Comparison of ENCODE assay signal across 16 mouse cellular contexts in the genomic region with DNA sequence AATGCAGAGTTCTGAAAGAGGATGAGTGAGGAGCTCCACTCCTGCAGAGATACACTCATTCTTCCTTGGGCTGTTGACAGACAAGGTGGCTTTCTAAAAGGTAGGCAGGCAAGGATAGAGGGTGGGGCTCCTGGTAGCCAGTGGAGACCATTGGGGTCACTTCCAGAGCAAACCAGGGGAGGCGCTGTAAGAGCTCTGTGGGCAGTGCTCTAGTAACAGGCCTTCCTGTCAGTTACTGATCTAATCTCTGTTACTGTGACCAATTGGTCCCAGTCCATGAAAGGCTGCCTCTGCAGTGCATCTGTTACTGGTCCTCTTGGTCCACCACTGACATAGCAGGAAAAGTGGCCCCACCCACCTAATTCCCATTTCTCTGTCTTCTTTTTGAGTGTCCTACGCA.
DNase-seq lines count a peak whose midpoint lies in the region; ATAC-seq and TF ChIP-seq lines count a peak whose summit lies in the region.
"Had no signal": no experiment of that assay in that cellular context is flagged by ENCODE, and none has a peak within 500 bp of the region (broad histone marks: within the 10 kb centered on the region; RNA-seq: fewer than 3 reads in every experiment).

No protein-coding gene starts in this region.

- no peak for TF ChIP-seq CTCF in bone marrow macrophage, adult 2 months (IDR thresholded peaks at IDR 0.05; ENCODE audit: low read depth, low read length)

- DNase-seq in forebrain, embryonic 11.5 days (ENCODE audit: low spot score): peak; percentile 47
- peak; percentile 65 for DNase-seq in 416B (ENCODE audit: low read depth)
- no peak for DNase-seq in left cerebral cortex, postnatal 4 days
- DNase-seq in right cerebral cortex, postnatal 25 days: no peak
- no peak for DNase-seq in kidney, adult 11 months
- DNase-seq: cerebellum, adult 2 months; kidney, adult 18-20 months had no signal

- WGBS in forebrain, embryonic 11.5 days: 88% methylated on average over 2 of the region's 2 CpGs
- 79% methylated on average over 2 of the region's 2 CpGs for WGBS in forebrain, embryonic 15.5 days
- 96% methylated on average over 2 of the region's 2 CpGs for WGBS in intestine, embryonic 16.5 days

- intact Hi-C loops in left cerebral cortex, postnatal 4 days (cut with DNase I): no loop called here

- H3K4me3 ChIP-seq in forebrain, embryonic 11.5 days (ENCODE audit: low read depth, low read length): no peak overlapping the region
- no peak overlapping the region for H3K4me3 ChIP-seq in forebrain, embryonic 15.5 days
- no peak overlapping the region for H3K4me3 ChIP-seq in bone marrow macrophage, adult 2 months (ENCODE audit: insufficient read depth, low read length)
- no peak overlapping the region for H3K4me3 ChIP-seq in intestine, embryonic 16.5 days (ENCODE audit: low read length)
- H3K4me3 ChIP-seq: forebrain, embryonic 13.5 days; heart, embryonic 15.5 days; hindbrain, embryonic 12.5 days; liver, embryonic 15.5 days; neural tube, embryonic 13.5 days had no signal

- no peaks in the 10 kb centered on the region for H3K27me3 ChIP-seq in forebrain, embryonic 11.5 days (ENCODE audit: control insufficient read depth, insufficient read depth, low read length)
- H3K27me3 ChIP-seq in forebrain, embryonic 15.5 days: no peaks in the 10 kb centered on the region
- H3K27me3 ChIP-seq in intestine, embryonic 16.5 days (replicated peaks; ENCODE audit: control insufficient read depth, insufficient read depth, low read length): no peaks in the 10 kb centered on the region
- H3K27me3 ChIP-seq: forebrain, embryonic 13.5 days; heart, embryonic 15.5 days; hindbrain, embryonic 12.5 days; liver, embryonic 15.5 days; Patski had no signal

- ATAC-seq in forebrain, embryonic 11.5 days (replicated peaks; ENCODE audit: low FRiP score): no peak
- ATAC-seq in forebrain, embryonic 15.5 days (replicated peaks): no peak
- ATAC-seq in intestine, embryonic 16.5 days: no peak
- ATAC-seq: forebrain, embryonic 13.5 days; Patski had no signal

- H3K9ac ChIP-seq in forebrain, embryonic 11.5 days (ENCODE audit: low read length): no peak overlapping the region
- H3K9ac ChIP-seq in forebrain, embryonic 15.5 days (replicated peaks): no peak overlapping the region
- H3K9ac ChIP-seq in intestine, embryonic 16.5 days (ENCODE audit: low read depth, low read length): no peak overlapping the region
- H3K9ac ChIP-seq: forebrain, embryonic 13.5 days; heart, embryonic 15.5 days; hindbrain, embryonic 12.5 days; liver, embryonic 15.5 days; neural tube, embryonic 13.5 days had no signal

- no peak overlapping the region for H3K4me2 ChIP-seq in forebrain, embryonic 11.5 days (ENCODE audit: low read depth, low read length, severe bottlenecking)
- no peak overlapping the region for H3K4me2 ChIP-seq in forebrain, embryonic 15.5 days (replicated peaks)
- no peak overlapping the region for H3K4me2 ChIP-seq in intestine, embryonic 16.5 days (ENCODE audit: low read depth, low read length)
- H3K4me2 ChIP-seq: forebrain, embryonic 13.5 days; heart, embryonic 15.5 days; hindbrain, embryonic 12.5 days; liver, embryonic 15.5 days; neural tube, embryonic 13.5 days had no signal

- no peaks in the 10 kb centered on the region for H3K36me3 ChIP-seq in forebrain, embryonic 11.5 days (ENCODE audit: control insufficient read depth, insufficient read depth, low read length)
- no peaks in the 10 kb centered on the region for H3K36me3 ChIP-seq in forebrain, embryonic 15.5 days
- no peaks in the 10 kb centered on the region for H3K36me3 ChIP-seq in intestine, embryonic 16.5 days (ENCODE audit: control insufficient read depth, insufficient read depth, low read length)
- H3K36me3 ChIP-seq: heart, embryonic 15.5 days; hindbrain, embryonic 12.5 days; liver, embryonic 15.5 days; neural tube, embryonic 13.5 days had no signal

- no peaks in the 10 kb centered on the region for H3K4me1 ChIP-seq in forebrain, embryonic 11.5 days (replicated peaks; ENCODE audit: control insufficient read depth, insufficient read depth, low read length)
- H3K4me1 ChIP-seq in forebrain, embryonic 15.5 days: no peaks in the 10 kb centered on the region
- H3K4me1 ChIP-seq in bone marrow macrophage, adult 2 months (ENCODE audit: control insufficient read depth, insufficient read depth, low read length): peaks cover 71% of the 10 kb centered on the region
- peaks cover 27% of the 10 kb centered on the region for H3K4me1 ChIP-seq in intestine, embryonic 16.5 days (ENCODE audit: control insufficient read depth, insufficient read depth, low read length)
- H3K4me1 ChIP-seq: forebrain, embryonic 13.5 days; hindbrain, embryonic 12.5 days; liver, embryonic 15.5 days had no signal

- no peaks in the 10 kb centered on the region for H3K9me3 ChIP-seq in forebrain, embryonic 11.5 days (ENCODE audit: control insufficient read depth, low read length)
- no peaks in the 10 kb centered on the region for H3K9me3 ChIP-seq in forebrain, embryonic 15.5 days
- no peaks in the 10 kb centered on the region for H3K9me3 ChIP-seq in intestine, embryonic 16.5 days (ENCODE audit: control insufficient read depth, low read length)
- H3K9me3 ChIP-seq: forebrain, embryonic 13.5 days; heart, embryonic 15.5 days; hindbrain, embryonic 12.5 days; liver, embryonic 15.5 days; neural tube, embryonic 13.5 days had no signal

- H3K27ac ChIP-seq in forebrain, embryonic 11.5 days (ENCODE audit: low read depth, low read length): no peak overlapping the region
- H3K27ac ChIP-seq in forebrain, embryonic 15.5 days (replicated peaks): no peak overlapping the region
- peak overlapping the region; percentile 74 for H3K27ac ChIP-seq in bone marrow macrophage, adult 2 months (ENCODE audit: insufficient read depth, low read depth, low read length)
- peak overlapping the region; percentile 17; the same call in 1 of the 2 replicates for H3K27ac ChIP-seq in intestine, embryonic 16.5 days (ENCODE audit: low read length)
- H3K27ac ChIP-seq: forebrain, embryonic 13.5 days; heart, embryonic 15.5 days; hindbrain, embryonic 12.5 days; liver, embryonic 15.5 days; neural tube, embryonic 13.5 days had no signal

- TF ChIP-seq POLR2A in bone marrow macrophage, adult 2 months (IDR thresholded peaks at IDR 0.05; ENCODE audit: borderline replicate concordance, low read depth, low read length): no peak

Comparison
In these comparisons a context has a peak if more than half of its experiments do, and no peak if none do; other contexts are left out.
1. DNase-seq: peak in forebrain, embryonic 11.5 days (single experiment) and 416B (single experiment); none in left cerebral cortex, postnatal 4 days (single experiment), right cerebral cortex, postnatal 25 days (single experiment) and kidney, adult 11 months (single experiment).
2. H3K27ac ChIP-seq: peak in bone marrow macrophage, adult 2 months (single experiment) and intestine, embryonic 16.5 days (single experiment); none in forebrain, embryonic 11.5 days (single experiment) and forebrain, embryonic 15.5 days (single experiment).